Mouse (Mus musculus): ENCODE measurements around the gene Matn4. TPM values are rescaled to one million over a fixed set of nuclear protein-coding genes. Genes with fewer than 3 reads are reported as not detected.

Gene Matn4
- polyA plus RNA-seq, 1 experiment: 3.1 TPM

GRCm38 (mm10) chr2:164429881-164430615 lies 25.1 kb upstream of the Matn4 start:
- TF ChIP-seq POLR2A (IDR thresholded peaks at IDR 0.05; ENCODE audit: low read depth, low read length) (no peak), CTCF (IDR thresholded peaks at IDR 0.05; ENCODE audit: borderline replicate concordance, insufficient read depth, low read length) (no peak)
- Histone ChIP-seq H3K4me1 (ENCODE audit: control insufficient read depth, insufficient read depth, low read length) (peaks cover 7% of the 10 kb centered on the region), H3K27ac (ENCODE audit: insufficient read depth, low read length) (no peak overlapping the region), H3K4me3 (ENCODE audit: insufficient read depth, low read length) (no peak overlapping the region)

- Histone ChIP-seq H3K4me3 (ENCODE audit: insufficient read depth, low read length) (no peak overlapping the region), H3K27ac (ENCODE audit: insufficient read depth, low read length) (no peak overlapping the region), H3K4me1 (ENCODE audit: control insufficient read depth, insufficient read depth, low read length) (peaks cover 6% of the 10 kb centered on the region)
- TF ChIP-seq POLR2A (IDR thresholded peaks at IDR 0.05; ENCODE audit: low read depth, low read length): no peak
- TF ChIP-seq CTCF (IDR thresholded peaks at IDR 0.05; ENCODE audit: borderline replicate concordance, insufficient read depth, low read length): no peak
These were observed 23.5 kb upstream of the Matn4 start for GRCm38 (mm10) chr2:164428451-164428850.

- TF ChIP-seq CTCF (IDR thresholded peaks at IDR 0.05; ENCODE audit: borderline replicate concordance, insufficient read depth, low read length) (no peak), POLR2A (IDR thresholded peaks at IDR 0.05; ENCODE audit: low read depth, low read length) (no peak)
- Histone ChIP-seq H3K4me1 (ENCODE audit: control insufficient read depth, insufficient read depth, low read length) (peaks cover 3% of the 10 kb centered on the region), H3K4me3 (ENCODE audit: insufficient read depth, low read length) (no peak overlapping the region), H3K27ac (ENCODE audit: insufficient read depth, low read length) (no peak overlapping the region)
These were observed 22.0 kb upstream of the Matn4 start for GRCm38 (mm10) chr2:164426952-164427351.

- Histone ChIP-seq H3K4me3 (ENCODE audit: insufficient read depth, low read length) (no peak overlapping the region), H3K4me1 (ENCODE audit: control insufficient read depth, insufficient read depth, low read length) (peaks cover 3% of the 10 kb centered on the region), H3K27ac (ENCODE audit: insufficient read depth, low read length) (no peak overlapping the region)
- TF ChIP-seq CTCF (IDR thresholded peaks at IDR 0.05; ENCODE audit: borderline replicate concordance, insufficient read depth, low read length) (no peak), POLR2A (IDR thresholded peaks at IDR 0.05; ENCODE audit: low read depth, low read length) (no peak)
These were observed 21.2 kb upstream of the Matn4 start for GRCm38 (mm10) chr2:164426121-164426520.

- Histone ChIP-seq H3K4me3 (ENCODE audit: insufficient read depth, low read length) (no peak overlapping the region), H3K4me1 (ENCODE audit: control insufficient read depth, insufficient read depth, low read length) (no peaks in the 10 kb centered on the region), H3K27ac (ENCODE audit: insufficient read depth, low read length) (no peak overlapping the region)
- TF ChIP-seq CTCF (IDR thresholded peaks at IDR 0.05; ENCODE audit: borderline replicate concordance, insufficient read depth, low read length) (no peak), POLR2A (IDR thresholded peaks at IDR 0.05; ENCODE audit: low read depth, low read length) (no peak)
These were observed 20.4 kb upstream of the Matn4 start for GRCm38 (mm10) chr2:164425401-164425800.

- TF ChIP-seq POLR2A (IDR thresholded peaks at IDR 0.05; ENCODE audit: low read depth, low read length) (no peak), CTCF (IDR thresholded peaks at IDR 0.05; ENCODE audit: borderline replicate concordance, insufficient read depth, low read length) (no peak)
- Histone ChIP-seq H3K4me1 (ENCODE audit: control insufficient read depth, insufficient read depth, low read length) (no peaks in the 10 kb centered on the region), H3K4me3 (ENCODE audit: insufficient read depth, low read length) (no peak overlapping the region), H3K27ac (ENCODE audit: insufficient read depth, low read length) (no peak overlapping the region)
These were observed 19.4 kb upstream of the Matn4 start for GRCm38 (mm10) chr2:164424406-164424805.

- Histone ChIP-seq H3K27ac (ENCODE audit: insufficient read depth, low read length) (no peak overlapping the region), H3K4me3 (ENCODE audit: insufficient read depth, low read length) (no peak overlapping the region), H3K4me1 (ENCODE audit: control insufficient read depth, insufficient read depth, low read length) (no peaks in the 10 kb centered on the region)
- TF ChIP-seq CTCF (IDR thresholded peaks at IDR 0.05; ENCODE audit: borderline replicate concordance, insufficient read depth, low read length) (no peak), POLR2A (IDR thresholded peaks at IDR 0.05; ENCODE audit: low read depth, low read length) (no peak)
These were observed 18.5 kb upstream of the Matn4 start for GRCm38 (mm10) chr2:164423464-164423863.

GRCm38 (mm10) chr2:164422675-164423393 lies 17.9 kb upstream of the Matn4 start:
- TF ChIP-seq POLR2A (IDR thresholded peaks at IDR 0.05; ENCODE audit: low read depth, low read length): no peak
- Histone ChIP-seq H3K4me3 (ENCODE audit: insufficient read depth, low read length) (no peak overlapping the region), H3K4me1 (ENCODE audit: control insufficient read depth, insufficient read depth, low read length) (no peaks in the 10 kb centered on the region), H3K27ac (ENCODE audit: insufficient read depth, low read length) (no peak overlapping the region)

- no peak overlapping the region for H3K27ac ChIP-seq (ENCODE audit: insufficient read depth, low read length)
- TF ChIP-seq CTCF (IDR thresholded peaks at IDR 0.05; ENCODE audit: borderline replicate concordance, insufficient read depth, low read length) (no peak), POLR2A (IDR thresholded peaks at IDR 0.05; ENCODE audit: low read depth, low read length) (no peak)
These were observed 17.0 kb upstream of the Matn4 start for GRCm38 (mm10) chr2:164421979-164422378.

GRCm38 (mm10) chr2:164421306-164421705 lies 16.3 kb upstream of the Matn4 start:
- TF ChIP-seq CTCF (IDR thresholded peaks at IDR 0.05; ENCODE audit: borderline replicate concordance, insufficient read depth, low read length) (no peak), POLR2A (IDR thresholded peaks at IDR 0.05; ENCODE audit: low read depth, low read length) (no peak)
- no peaks in the 10 kb centered on the region for H3K4me1 ChIP-seq (ENCODE audit: control insufficient read depth, insufficient read depth, low read length)
- no peak overlapping the region for H3K4me3 ChIP-seq (ENCODE audit: insufficient read depth, low read length)
- H3K27ac ChIP-seq (ENCODE audit: insufficient read depth, low read length): no peak overlapping the region

More at GRCm38 (mm10) chr2:164421979-164422378, 17.0 kb upstream of the Matn4 start:
- H3K4me3 ChIP-seq (ENCODE audit: insufficient read depth, low read length): no peak overlapping the region
- no peaks in the 10 kb centered on the region for H3K4me1 ChIP-seq (ENCODE audit: control insufficient read depth, insufficient read depth, low read length)
